Mouse (Mus musculus): Measurements from ENCODE around the gene Aig1. TPM values are rescaled to one million over a fixed set of nuclear protein-coding genes. Genes with fewer than 3 reads are reported as not detected.

The Aig1 gene
- polyA plus RNA-seq, 1 experiment from 2014 or later: 97.1 TPM

GRCm38 (mm10) chr10:13793458-13793857, 75.3 kb downstream of the Aig1 start:
- no peaks in the 10 kb centered on the region for H3K9me3 ChIP-seq (ENCODE audit: control insufficient read depth, low read length)
- WGBS: 86% methylated on average over 1 of the region's 1 CpGs

GRCm38 (mm10) chr10:13792788-13793187, 76.0 kb downstream of the Aig1 start:
- Histone ChIP-seq H3K9ac (ENCODE audit: low read depth, low read length) (no peak overlapping the region), H3K36me3 (ENCODE audit: control insufficient read depth, insufficient read depth, low read length) (0 out of 2 replicates have a peak, but pooled peaks cover 2% of the 10 kb centered on the region), H3K27me3 (replicated peaks; ENCODE audit: control insufficient read depth, insufficient read depth, low read length) (no peaks in the 10 kb centered on the region), H3K27ac (ENCODE audit: low read length) (no peak overlapping the region), H3K4me3 (ENCODE audit: low read length) (no peak overlapping the region), H3K9me3 (ENCODE audit: control insufficient read depth, low read length) (no peaks in the 10 kb centered on the region), H3K4me2 (ENCODE audit: low read depth, low read length) (no peak overlapping the region), H3K4me1 (ENCODE audit: control insufficient read depth, insufficient read depth, low read length) (no peaks in the 10 kb centered on the region)
- WGBS: 64% methylated on average over 8 of the region's 8 CpGs
- ATAC-seq: no peak

More at GRCm38 (mm10) chr10:13793458-13793857, 75.3 kb downstream of the Aig1 start:
- H3K36me3 ChIP-seq (ENCODE audit: control insufficient read depth, insufficient read depth, low read length): 0 out of 2 replicates have a peak, but pooled peaks cover 2% of the 10 kb centered on the region
- no peak overlapping the region for H3K4me2 ChIP-seq (ENCODE audit: low read depth, low read length)
- no peak overlapping the region for H3K27ac ChIP-seq (ENCODE audit: low read length)
- ATAC-seq: no peak
- no peak overlapping the region for H3K9ac ChIP-seq (ENCODE audit: low read depth, low read length)
- H3K4me1 ChIP-seq (ENCODE audit: control insufficient read depth, insufficient read depth, low read length): no peaks in the 10 kb centered on the region
- no peaks in the 10 kb centered on the region for H3K27me3 ChIP-seq (replicated peaks; ENCODE audit: control insufficient read depth, insufficient read depth, low read length)
- H3K4me3 ChIP-seq (ENCODE audit: low read length): no peak overlapping the region

DNA sequence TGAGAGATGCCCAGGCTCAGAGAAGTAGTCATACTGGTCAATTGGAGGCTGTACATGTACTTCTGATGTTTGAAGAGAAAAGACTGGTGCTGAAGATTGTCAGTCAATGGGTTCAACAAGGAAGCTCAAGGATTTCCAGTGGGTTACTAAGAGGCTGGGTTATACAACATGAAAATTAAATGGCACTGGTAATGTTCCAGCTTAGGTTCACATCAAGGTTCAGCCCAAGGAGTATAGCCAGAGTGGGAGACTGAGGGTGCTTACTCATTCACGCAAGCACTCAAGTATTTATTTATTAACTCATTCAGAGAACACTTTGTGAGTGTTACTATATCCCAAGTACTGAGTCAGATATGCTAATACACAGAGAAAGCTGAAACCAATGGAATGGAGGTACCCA, 79.2 kb downstream of the Aig1 start:
- WGBS: 84% methylated on average over 1 of the region's 1 CpGs

DNA sequence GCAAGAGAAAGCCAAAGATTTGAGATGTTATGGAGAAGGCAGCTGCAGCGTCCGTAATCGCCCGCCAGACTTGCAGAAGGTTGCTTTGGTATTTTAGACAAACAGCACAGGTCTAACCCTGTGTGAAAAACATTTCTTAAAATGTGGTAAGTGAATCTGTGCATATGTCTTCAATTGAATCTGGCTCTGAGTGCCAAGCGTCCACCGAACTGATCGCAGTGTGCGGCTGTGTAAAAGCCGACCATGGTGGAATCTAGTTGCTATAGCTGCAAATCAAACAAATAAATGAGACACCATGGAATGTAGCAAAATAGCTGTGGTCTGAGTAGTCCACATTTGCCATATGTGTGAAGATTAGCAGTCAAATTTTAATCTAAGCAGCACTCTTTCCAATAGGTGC, 80.7 kb downstream of the Aig1 start:
- H3K4me1 ChIP-seq (ENCODE audit: control insufficient read depth, insufficient read depth, low read length): no peaks in the 10 kb centered on the region
- no peaks in the 10 kb centered on the region for H3K27me3 ChIP-seq (replicated peaks; ENCODE audit: control insufficient read depth, insufficient read depth, low read length)
- WGBS: 84% methylated on average over 9 of the region's 9 CpGs
- no peak overlapping the region for H3K4me2 ChIP-seq (ENCODE audit: low read depth, low read length)
- H3K36me3 ChIP-seq (ENCODE audit: control insufficient read depth, insufficient read depth, low read length): no peaks in the 10 kb centered on the region
- H3K9me3 ChIP-seq (ENCODE audit: control insufficient read depth, low read length): no peaks in the 10 kb centered on the region
- no peak overlapping the region for H3K9ac ChIP-seq (ENCODE audit: low read depth, low read length)
- H3K27ac ChIP-seq (ENCODE audit: low read length): no peak overlapping the region
- ATAC-seq: no peak
- H3K4me3 ChIP-seq (ENCODE audit: low read length): no peak overlapping the region

More for the DNA sequence above, 79.2 kb downstream of the Aig1 start:
- Histone ChIP-seq H3K9ac (ENCODE audit: low read depth, low read length) (no peak overlapping the region), H3K36me3 (ENCODE audit: control insufficient read depth, insufficient read depth, low read length) (no peaks in the 10 kb centered on the region), H3K4me3 (ENCODE audit: low read length) (no peak overlapping the region), H3K4me1 (ENCODE audit: control insufficient read depth, insufficient read depth, low read length) (no peaks in the 10 kb centered on the region), H3K9me3 (ENCODE audit: control insufficient read depth, low read length) (no peaks in the 10 kb centered on the region), H3K4me2 (ENCODE audit: low read depth, low read length) (no peak overlapping the region), H3K27ac (ENCODE audit: low read length) (no peak overlapping the region), H3K27me3 (replicated peaks; ENCODE audit: control insufficient read depth, insufficient read depth, low read length) (no peaks in the 10 kb centered on the region)
- ATAC-seq: no peak

- H3K27ac ChIP-seq (ENCODE audit: low read length): no peak overlapping the region
- H3K4me2 ChIP-seq (ENCODE audit: low read depth, low read length): no peak overlapping the region
- no peak for ATAC-seq
- H3K36me3 ChIP-seq (ENCODE audit: control insufficient read depth, insufficient read depth, low read length): no peaks in the 10 kb centered on the region
- 65% methylated on average over 5 of the region's 5 CpGs for WGBS
- no peaks in the 10 kb centered on the region for H3K4me1 ChIP-seq (ENCODE audit: control insufficient read depth, insufficient read depth, low read length)
- no peak overlapping the region for H3K4me3 ChIP-seq (ENCODE audit: low read length)
- no peaks in the 10 kb centered on the region for H3K27me3 ChIP-seq (replicated peaks; ENCODE audit: control insufficient read depth, insufficient read depth, low read length)
- no peaks in the 10 kb centered on the region for H3K9me3 ChIP-seq (ENCODE audit: control insufficient read depth, low read length)
- no peak overlapping the region for H3K9ac ChIP-seq (ENCODE audit: low read depth, low read length)
Observed at GRCm38 (mm10) chr10:13782774-13783173, 86.0 kb downstream of the Aig1 start.

- Histone ChIP-seq H3K36me3 (ENCODE audit: control insufficient read depth, insufficient read depth, low read length) (no peaks in the 10 kb centered on the region), H3K4me2 (ENCODE audit: low read depth, low read length) (no peak overlapping the region), H3K4me3 (ENCODE audit: low read length) (no peak overlapping the region), H3K27me3 (replicated peaks; ENCODE audit: control insufficient read depth, insufficient read depth, low read length) (no peaks in the 10 kb centered on the region), H3K9ac (ENCODE audit: low read depth, low read length) (no peak overlapping the region), H3K27ac (ENCODE audit: low read length) (no peak overlapping the region), H3K4me1 (ENCODE audit: control insufficient read depth, insufficient read depth, low read length) (no peaks in the 10 kb centered on the region), H3K9me3 (ENCODE audit: control insufficient read depth, low read length) (no peaks in the 10 kb centered on the region)
- WGBS: 76% methylated on average over 10 of the region's 10 CpGs
- ATAC-seq: no peak
Observed at GRCm38 (mm10) chr10:13782235-13782757, 86.5 kb downstream of the Aig1 start.

GRCm38 (mm10) chr10:13776014-13776413, 92.8 kb downstream of the Aig1 start:
- Histone ChIP-seq H3K4me1 (ENCODE audit: control insufficient read depth, insufficient read depth, low read length) (no peaks in the 10 kb centered on the region), H3K36me3 (ENCODE audit: control insufficient read depth, insufficient read depth, low read length) (no peaks in the 10 kb centered on the region), H3K4me3 (ENCODE audit: low read length) (no peak overlapping the region), H3K27ac (ENCODE audit: low read length) (no peak overlapping the region), H3K9me3 (ENCODE audit: control insufficient read depth, low read length) (no peaks in the 10 kb centered on the region), H3K4me2 (ENCODE audit: low read depth, low read length) (no peak overlapping the region), H3K9ac (ENCODE audit: low read depth, low read length) (no peak overlapping the region), H3K27me3 (replicated peaks; ENCODE audit: control insufficient read depth, insufficient read depth, low read length) (no peaks in the 10 kb centered on the region)
- ATAC-seq: no peak
- 80% methylated on average over 3 of the region's 3 CpGs for WGBS

GRCm38 (mm10) chr10:13775411-13775810, 93.4 kb downstream of the Aig1 start:
- Histone ChIP-seq H3K27me3 (replicated peaks; ENCODE audit: control insufficient read depth, insufficient read depth, low read length) (no peaks in the 10 kb centered on the region), H3K27ac (ENCODE audit: low read length) (no peak overlapping the region), H3K4me3 (ENCODE audit: low read length) (no peak overlapping the region), H3K36me3 (ENCODE audit: control insufficient read depth, insufficient read depth, low read length) (no peaks in the 10 kb centered on the region), H3K4me1 (ENCODE audit: control insufficient read depth, insufficient read depth, low read length) (no peaks in the 10 kb centered on the region), H3K9ac (ENCODE audit: low read depth, low read length) (no peak overlapping the region), H3K4me2 (ENCODE audit: low read depth, low read length) (no peak overlapping the region), H3K9me3 (ENCODE audit: control insufficient read depth, low read length) (no peaks in the 10 kb centered on the region)
- 99% methylated on average over 2 of the region's 2 CpGs for WGBS
- ATAC-seq: no peak

- H3K4me2 ChIP-seq (ENCODE audit: low read depth, low read length): no peak overlapping the region
- H3K4me3 ChIP-seq (ENCODE audit: low read length): no peak overlapping the region
- no peaks in the 10 kb centered on the region for H3K9me3 ChIP-seq (ENCODE audit: control insufficient read depth, low read length)
- ATAC-seq: no peak
- WGBS: 81% methylated on average over 3 of the region's 3 CpGs
- H3K9ac ChIP-seq (ENCODE audit: low read depth, low read length): no peak overlapping the region
- no peaks in the 10 kb centered on the region for H3K4me1 ChIP-seq (ENCODE audit: control insufficient read depth, insufficient read depth, low read length)
- no peaks in the 10 kb centered on the region for H3K36me3 ChIP-seq (ENCODE audit: control insufficient read depth, insufficient read depth, low read length)
- no peak overlapping the region for H3K27ac ChIP-seq (ENCODE audit: low read length)
- no peaks in the 10 kb centered on the region for H3K27me3 ChIP-seq (replicated peaks; ENCODE audit: control insufficient read depth, insufficient read depth, low read length)
Observed at GRCm38 (mm10) chr10:13774910-13775309, 93.9 kb downstream of the Aig1 start.

GRCm38 (mm10) chr10:13770720-13771119, 98.1 kb downstream of the Aig1 start:
- 78% methylated on average over 1 of the region's 1 CpGs for WGBS

More at GRCm38 (mm10) chr10:13770720-13771119, 98.1 kb downstream of the Aig1 start:
- Histone ChIP-seq H3K9ac (ENCODE audit: low read depth, low read length) (no peak overlapping the region), H3K4me2 (ENCODE audit: low read depth, low read length) (no peak overlapping the region), H3K9me3 (ENCODE audit: control insufficient read depth, low read length) (no peaks in the 10 kb centered on the region), H3K36me3 (ENCODE audit: control insufficient read depth, insufficient read depth, low read length) (no peaks in the 10 kb centered on the region), H3K4me3 (ENCODE audit: low read length) (no peak overlapping the region), H3K27me3 (replicated peaks; ENCODE audit: control insufficient read depth, insufficient read depth, low read length) (no peaks in the 10 kb centered on the region), H3K4me1 (ENCODE audit: control insufficient read depth, insufficient read depth, low read length) (no peaks in the 10 kb centered on the region), H3K27ac (ENCODE audit: low read length) (no peak overlapping the region)
- ATAC-seq: no peak

Measured in intestine, embryonic 16.5 days (tissue).